Mouse (Mus musculus): ENCODE results near the gene Awat2. TPM values are rescaled to one million over a fixed set of nuclear protein-coding genes. Genes with fewer than 3 reads are reported as not detected.

The Awat2 gene
- total RNA-seq, 2 experiments from 2014 or later, result 0.22 to 0.31 TPM

DNA sequence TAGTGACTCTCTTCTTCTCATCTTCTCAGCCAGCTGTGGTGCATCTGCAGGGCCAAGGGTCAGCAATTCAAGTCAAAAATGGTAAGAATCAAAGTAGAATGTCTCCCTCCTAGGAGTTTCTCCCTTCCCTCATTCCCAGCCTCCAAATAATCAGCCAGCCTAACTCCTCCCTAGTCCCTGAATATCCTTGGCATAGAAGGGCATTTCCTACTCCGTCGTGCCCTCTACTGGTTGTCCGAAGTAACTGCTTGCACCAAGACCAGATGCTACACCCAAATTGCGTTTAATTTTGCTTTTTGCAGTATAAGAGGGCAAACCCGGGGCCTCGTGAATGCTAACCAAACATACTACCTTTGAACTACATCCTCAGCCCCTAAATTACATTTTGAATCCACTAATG is 50.2 kb downstream of the Awat2 start:
- DNase-seq (ENCODE audit: low spot score in 2 of 2), result peak in 1 of 2 experiments; percentile 31
- no peak overlapping the region for H3K27ac ChIP-seq
- H3K4me3 ChIP-seq, result no peak overlapping the region
- TF ChIP-seq CTCF (conservative IDR thresholded peaks at IDR 0.05), result peak; percentile 79

DNA sequence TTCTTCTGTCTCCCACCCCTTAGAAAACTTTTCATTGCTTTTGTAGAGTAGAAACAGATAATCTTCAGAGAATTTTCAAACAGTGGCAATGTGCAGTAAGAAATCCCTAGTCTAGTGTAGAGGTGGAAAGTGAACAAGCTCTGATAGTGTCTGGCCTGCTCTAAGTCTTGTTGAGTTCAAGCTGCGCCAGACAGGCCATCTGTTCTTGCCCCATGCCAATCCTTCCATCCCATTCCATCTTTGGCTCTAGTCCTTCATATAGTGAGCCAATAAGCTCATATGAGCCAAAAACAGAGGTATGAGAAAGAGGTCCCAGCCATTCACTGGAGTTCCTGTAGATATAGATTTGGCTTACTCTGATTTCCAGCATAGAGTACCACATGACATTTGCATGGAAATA is 52.6 kb downstream of the Awat2 start:
- H3K27ac ChIP-seq, result no peak overlapping the region
- no peak for TF ChIP-seq CTCF (conservative IDR thresholded peaks at IDR 0.05)
- no peak overlapping the region for H3K4me3 ChIP-seq
- DNase-seq (ENCODE audit: low spot score in 2 of 2), result no peak

GRCm38 (mm10) chrX:100356974-100357373 is 85.5 kb downstream of the Awat2 start:
- DNase-seq (ENCODE audit: low spot score in 2 of 2), result no peak
- H3K4me3 ChIP-seq, result no peak overlapping the region
- H3K27ac ChIP-seq, result no peak overlapping the region
- TF ChIP-seq CTCF (conservative IDR thresholded peaks at IDR 0.05), result no peak

Small RNA genes lying within 50 kb of the gene (microRNA-seq; reads per million reads assigned to microRNA genes)
- gene Mir676, result 2,775 to 3,562 reads per million in 2 experiments

Other genes with a start within 250 kb of the Awat2 start
- gene Otud6a, start 13.7 kb downstream of the Awat2 start, total RNA-seq (2021), result not detected
- 10 to 100 TPM; 37.3 to 38.8 TPM for gene Igbp1, start 51.6 kb upstream of the Awat2 start, total RNA-seq (2021)
- under 1 TPM; 0.33 to 0.39 TPM for gene Dgat2l6, start 82.1 kb upstream of the Awat2 start, total RNA-seq (2021)
- not detected for gene Awat1, start 129.5 kb upstream of the Awat2 start, total RNA-seq (2021)
- gene P2ry4, start 152.2 kb upstream of the Awat2 start, total RNA-seq (2021), result not detected
- gene Arr3, start 162.8 kb upstream of the Awat2 start, total RNA-seq (2021), result under 1 TPM in 1 of 2 experiments, not detected in 1; 0.41 TPM
- under 1 TPM; 0.61 to 0.77 TPM for gene Kif4, start 183.0 kb upstream of the Awat2 start, total RNA-seq (2021)
- 10 to 100 TPM; 39.0 to 43.5 TPM for gene Pdzd11, start 183.9 kb upstream of the Awat2 start, total RNA-seq (2021)

Measured in layer of hippocampus, adult 2 months (tissue).